Mouse (Mus musculus): ENCODE data around the gene Hrk.

Hrk gene

GRCm38 (mm10) chr5:118223142-118223757 is 58.8 kb downstream of the Hrk start:
- DNase-seq (ENCODE audit: inconsistent ontology term) = no peak

- no peak for DNase-seq (ENCODE audit: inconsistent ontology term)
These were observed 65.7 kb downstream of the Hrk start for GRCm38 (mm10) chr5:118230071-118230611.

- no peak for DNase-seq (ENCODE audit: inconsistent ontology term)
These were observed 72.4 kb downstream of the Hrk start for GRCm38 (mm10) chr5:118236891-118237290.
